Mouse (Mus musculus) midbrain, embryonic 11.5 days (tissue): ENCODE data around the gene Cyp26a1. TPM values are rescaled to one million over a fixed set of nuclear protein-coding genes. Genes with fewer than 3 reads are reported as not detected.
A peak's percentile ranks its signal among the peaks of the same experiment; 100 is the strongest.

Source experiments
- ATAC-seq: fragments of 200-750 bp; cut with Nextera tagmentation; 2 replicates; pipeline ENCODE4 v1.8.0; 2017; ENCODE audit warnings: moderate TSS enrichment, moderate library complexity; ENCODE audit not compliant: low FRiP score
- DNase-seq: peaks from one replicate; pipeline ENCODE4 v3.0.0; 2015; ENCODE audit warnings: low spot score; ENCODE audit errors: missing footprints
- H3K27ac ChIP-seq: fragments of 300-500 bp; sonication (generic); 2 replicates; pipeline ENCODE4 v1.5.1; 2014; ENCODE audit warnings: low read depth, low read length
- H3K27me3 ChIP-seq: fragments of 300-500 bp; sonication (generic); 2 replicates; pipeline ENCODE4 v1.6.1; 2014; ENCODE audit warnings: mild to moderate bottlenecking, low read length, moderate library complexity, mixed read lengths; ENCODE audit not compliant: control insufficient read depth, insufficient read depth
- H3K36me3 ChIP-seq: fragments of 300-500 bp; sonication (generic); 2 replicates; pipeline ENCODE4 v1.6.1; 2014; ENCODE audit warnings: mild to moderate bottlenecking, low read length, moderate library complexity, mixed read lengths; ENCODE audit not compliant: control insufficient read depth, insufficient read depth
- H3K4me1 ChIP-seq: fragments of 300-500 bp; sonication (generic); 2 replicates; pipeline ENCODE4 v1.6.1; 2014; ENCODE audit warnings: low read length; ENCODE audit not compliant: control insufficient read depth, insufficient read depth
- H3K4me2 ChIP-seq: fragments of 300-500 bp; sonication (generic); 2 replicates; pipeline ENCODE4 v1.6.1; 2014; ENCODE audit warnings: mild to moderate bottlenecking, moderate library complexity
- H3K4me3 ChIP-seq: fragments of 300-500 bp; sonication (generic); 2 replicates; pipeline ENCODE4 v1.5.1; 2014; ENCODE audit warnings: low read depth, low read length
- H3K9ac ChIP-seq: fragments of 300-500 bp; sonication (generic); 2 replicates; pipeline ENCODE4 v1.6.1; 2014; ENCODE audit warnings: low read length
- H3K9me3 ChIP-seq: fragments of 300-500 bp; sonication (generic); 2 replicates; pipeline ENCODE4 v1.6.1; 2016; ENCODE audit warnings: low read length; ENCODE audit not compliant: control insufficient read depth
- WGBS: fragments of 180-500 bp; shearing (Covaris S2); extraction: QIAGEN DNeasy Blood & Tissue Kit; methylation state at CpG from one replicate; pipeline ENCODE4 v1.1.7; 2014; 5-methylcytosine and 5-hydroxymethylcytosine counted together
- polyA plus RNA-seq: library from polyadenylated mRNA; unstranded; fragments of >200 nt; fragmentation: Nextera tagmentation; extraction: Ambion mirVana; gene quantifications from 2 replicates; pipeline ENCODE4 v1.2.1, GENCODE M21; 2014

The Cyp26a1 gene
- polyA plus RNA-seq, 1 experiment from 2014 or later: 1.0 TPM

DNA sequence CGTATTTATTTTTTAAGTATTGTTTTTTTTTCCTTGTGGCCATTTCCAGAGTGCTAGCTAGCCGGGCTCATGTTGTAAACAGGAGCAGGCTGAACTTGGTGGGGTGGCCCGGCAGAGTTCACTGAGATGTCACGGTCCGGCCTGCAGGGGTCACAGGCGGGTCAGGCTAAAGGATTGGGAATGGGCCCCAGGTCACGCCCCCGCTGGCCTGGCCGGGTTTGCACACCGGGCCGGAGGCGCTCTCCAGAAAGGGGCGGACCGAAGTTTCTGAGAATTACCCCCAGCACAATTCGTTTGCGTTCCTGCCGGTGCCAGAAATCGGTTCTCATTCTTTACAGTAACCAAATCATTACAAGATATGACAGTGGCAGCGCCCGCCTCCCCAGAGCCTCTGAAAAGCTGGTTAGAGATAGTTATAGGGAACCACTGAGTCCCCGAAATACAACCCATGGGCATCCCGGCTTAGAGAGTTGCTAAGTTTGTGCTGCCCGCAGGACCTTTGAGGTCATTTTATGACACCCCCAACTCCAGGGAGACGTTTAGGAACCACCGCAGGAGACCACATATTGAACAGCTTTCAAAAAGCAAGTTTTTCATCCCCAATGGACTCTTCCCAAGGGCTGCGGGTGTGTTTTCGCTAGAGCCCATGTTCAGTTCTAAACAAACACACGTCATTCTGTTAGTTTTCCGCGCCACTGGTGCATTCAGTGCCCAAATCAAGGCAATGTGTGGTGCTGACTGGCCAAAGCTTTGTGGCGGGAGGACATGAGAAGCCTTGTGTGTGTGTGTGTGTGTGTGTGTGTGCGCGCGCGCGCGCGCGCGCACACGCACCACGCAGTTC lies 1.6 kb upstream of the Cyp26a1 start:
- WGBS: 3% methylated on average over 42 of the region's 42 CpGs
- ATAC-seq (no peak), DNase-seq (peak; percentile 94)
- Histone ChIP-seq H3K4me2 (peak overlapping the region; percentile 24), H3K4me1 (peaks cover 26% of the 10 kb centered on the region), H3K9ac (no peak overlapping the region), H3K36me3 (no peaks in the 10 kb centered on the region), H3K4me3 (no peak overlapping the region), H3K27me3 (peaks cover 100% of the 10 kb centered on the region), H3K9me3 (no peaks in the 10 kb centered on the region), H3K27ac (no peak overlapping the region)

DNA sequence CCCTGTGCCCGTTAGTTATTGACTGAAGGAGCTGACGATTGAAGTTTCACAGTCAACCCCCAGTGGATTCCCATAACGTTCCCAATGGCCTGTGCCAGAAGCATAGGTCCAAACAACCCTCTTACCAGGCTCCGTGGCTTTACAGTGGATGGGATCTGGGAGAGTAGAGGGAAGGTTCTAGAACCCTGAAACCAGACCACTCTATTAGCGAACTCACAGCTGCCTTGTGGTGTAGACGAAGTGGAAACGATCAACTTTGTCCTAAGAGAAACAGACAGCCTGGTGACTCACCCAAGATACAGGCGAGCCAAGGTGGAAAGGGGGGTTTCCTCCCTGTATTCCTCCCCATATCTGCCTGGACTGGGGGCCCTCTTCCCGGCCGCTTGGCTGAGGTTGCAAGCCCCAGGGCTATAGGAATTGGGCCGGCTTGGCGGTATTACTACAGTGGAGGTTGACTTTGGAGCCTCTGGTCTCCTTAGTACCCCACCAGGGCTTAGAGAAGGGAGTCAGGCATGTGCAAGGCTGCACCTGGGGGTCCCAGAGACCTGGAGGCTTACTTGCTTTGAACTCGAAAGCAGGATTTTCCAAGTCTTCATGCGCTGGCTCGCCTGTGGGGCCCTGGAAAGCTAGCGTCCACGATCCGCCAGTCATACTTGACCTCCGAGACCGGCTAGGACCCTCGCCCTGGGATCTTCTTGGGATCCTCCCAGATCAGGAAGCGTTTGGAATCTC lies 829 bp upstream of the Cyp26a1 start:
- Histone ChIP-seq H3K9ac (no peak overlapping the region), H3K9me3 (no peaks in the 10 kb centered on the region), H3K27me3 (peaks cover 96% of the 10 kb centered on the region), H3K36me3 (no peaks in the 10 kb centered on the region), H3K4me3 (peak overlapping the region; percentile 17; the same call in 1 of the 2 replicates), H3K27ac (no peak overlapping the region), H3K4me1 (peaks cover 26% of the 10 kb centered on the region), H3K4me2 (peak overlapping the region; percentile 24)
- WGBS: 3% methylated on average over 22 of the region's 22 CpGs
- ATAC-seq: no peak
- DNase-seq: peak; percentile 93

DNA sequence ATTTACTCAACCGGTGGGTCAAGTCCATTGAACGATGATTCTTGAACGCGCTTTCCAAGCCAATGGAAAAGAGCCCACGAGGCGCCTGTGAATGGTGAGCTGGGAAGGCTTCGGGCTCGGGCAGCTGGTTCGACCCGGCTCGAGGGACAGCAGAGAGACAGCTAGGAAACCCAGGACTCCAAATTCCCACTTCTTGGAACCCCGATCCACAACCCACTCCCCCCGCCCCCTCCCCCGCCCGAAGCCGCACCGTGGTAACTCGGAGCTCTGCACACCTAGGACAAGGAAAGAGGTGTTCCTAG lies 312 bp upstream of the Cyp26a1 start:
- Histone ChIP-seq H3K4me3 (peak overlapping the region; percentile 17), H3K9ac (no peak overlapping the region), H3K4me1 (peaks cover 26% of the 10 kb centered on the region), H3K27me3 (peaks cover 95% of the 10 kb centered on the region), H3K27ac (no peak overlapping the region), H3K4me2 (peak overlapping the region; percentile 29), H3K36me3 (no peaks in the 10 kb centered on the region), H3K9me3 (no peaks in the 10 kb centered on the region)
- DNase-seq (no peak), ATAC-seq (no peak)
- 1% methylated on average over 18 of the region's 18 CpGs for WGBS

DNA sequence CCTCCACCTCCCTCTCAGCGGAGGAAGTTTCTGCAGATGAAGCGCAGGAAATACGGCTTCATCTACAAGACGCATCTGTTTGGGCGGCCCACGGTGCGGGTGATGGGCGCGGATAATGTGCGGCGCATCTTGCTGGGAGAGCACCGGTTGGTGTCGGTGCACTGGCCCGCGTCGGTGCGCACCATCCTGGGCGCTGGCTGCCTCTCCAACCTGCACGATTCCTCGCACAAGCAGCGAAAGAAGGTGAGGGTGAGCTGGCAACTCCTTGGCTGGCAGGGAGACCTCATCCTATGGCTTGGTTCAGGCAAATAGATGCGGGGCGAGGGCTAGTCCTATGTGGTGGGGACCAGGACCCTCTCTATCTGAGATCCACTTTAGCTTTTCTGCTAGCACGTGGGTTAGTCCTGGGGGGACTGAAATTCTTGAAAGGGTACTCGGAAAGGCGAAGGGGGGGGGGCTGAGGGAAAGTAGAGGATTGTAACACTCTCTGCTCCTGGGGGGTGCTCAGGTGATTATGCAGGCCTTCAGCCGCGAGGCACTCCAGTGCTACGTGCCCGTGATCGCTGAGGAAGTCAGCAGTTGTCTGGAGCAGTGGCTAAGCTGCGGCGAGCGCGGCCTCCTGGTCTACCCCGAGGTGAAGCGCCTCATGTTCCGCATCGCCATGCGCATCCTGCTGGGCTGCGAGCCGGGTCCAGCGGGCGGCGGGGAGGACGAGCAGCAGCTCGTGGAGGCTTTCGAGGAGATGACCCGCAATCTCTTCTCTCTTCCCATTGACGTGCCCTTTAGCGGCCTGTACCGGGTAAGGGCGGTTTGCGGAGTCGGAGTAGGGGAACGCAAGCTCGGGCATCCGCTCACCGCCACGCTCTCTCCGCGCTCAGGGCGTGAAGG lies 919 bp downstream of the Cyp26a1 start:
- no peak overlapping the region for H3K27ac ChIP-seq
- H3K4me3 ChIP-seq: peak overlapping the region; percentile 17
- peak overlapping the region; percentile 29 for H3K4me2 ChIP-seq
- no peaks in the 10 kb centered on the region for H3K36me3 ChIP-seq
- no peak overlapping the region for H3K9ac ChIP-seq
- H3K27me3 ChIP-seq: peaks cover 92% of the 10 kb centered on the region
- DNase-seq (peak; percentile 95), ATAC-seq (no peak)
- H3K4me1 ChIP-seq: peaks cover 26% of the 10 kb centered on the region
- WGBS: under 1% methylated on average over 62 of the region's 63 CpGs
- no peaks in the 10 kb centered on the region for H3K9me3 ChIP-seq

DNA sequence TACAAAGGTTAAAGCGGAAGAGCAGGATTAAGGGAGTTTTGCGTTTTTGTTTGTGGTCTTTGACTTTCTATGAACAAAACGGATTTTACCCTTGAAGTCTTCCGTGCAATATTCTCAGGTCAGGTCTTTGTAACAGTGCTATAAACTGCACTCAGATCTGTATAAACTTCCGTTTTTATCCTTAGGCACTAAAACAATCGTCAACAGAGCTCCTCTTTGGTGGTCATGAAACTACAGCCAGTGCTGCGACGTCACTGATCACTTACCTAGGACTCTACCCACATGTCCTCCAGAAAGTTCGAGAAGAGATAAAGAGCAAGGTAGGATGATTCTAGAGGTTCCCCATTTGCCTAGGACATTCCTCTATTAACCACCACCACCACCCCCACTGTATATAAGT lies 2.1 kb downstream of the Cyp26a1 start:
- H3K36me3 ChIP-seq: no peaks in the 10 kb centered on the region
- no peak overlapping the region for H3K9ac ChIP-seq

DNA sequence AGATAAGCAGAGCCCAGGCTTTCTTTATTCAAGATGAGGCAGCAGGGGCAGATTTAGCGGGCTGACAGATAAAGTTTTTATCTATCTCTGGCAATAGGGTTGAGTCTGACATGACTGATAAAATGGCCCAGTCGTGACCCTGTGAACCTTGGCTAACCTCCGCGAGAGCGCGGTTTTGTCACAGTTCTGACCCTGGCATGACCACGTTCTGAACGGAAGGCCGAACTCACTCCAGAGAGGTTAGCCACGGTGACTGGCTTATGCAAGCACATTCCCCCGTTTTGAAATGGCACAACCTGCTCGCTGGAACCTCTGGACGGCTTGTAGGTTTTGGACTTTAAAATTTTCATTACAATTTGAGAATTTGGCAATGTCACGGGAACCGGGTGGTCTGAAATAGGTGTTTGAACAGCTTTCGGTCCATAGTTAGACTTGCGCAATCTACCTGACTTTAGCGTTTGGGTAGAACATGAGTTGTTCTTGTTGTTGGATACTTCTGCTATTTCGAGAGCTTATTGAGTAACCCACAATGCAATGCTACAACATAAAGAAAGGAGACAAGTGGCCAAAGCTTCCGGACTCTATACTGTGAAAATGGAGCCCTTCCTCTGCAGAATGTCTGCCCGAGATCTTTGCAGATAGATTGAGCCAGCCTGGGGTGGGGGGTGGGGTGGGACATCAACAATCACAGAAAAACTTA lies 4.9 kb downstream of the Cyp26a1 start:
- peaks cover 52% of the 10 kb centered on the region for H3K27me3 ChIP-seq
- no peaks in the 10 kb centered on the region for H3K9me3 ChIP-seq
- no peaks in the 10 kb centered on the region for H3K36me3 ChIP-seq
- H3K27ac ChIP-seq: no peak overlapping the region
- H3K4me3 ChIP-seq: no peak overlapping the region
- DNase-seq (no peak), ATAC-seq (no peak)
- peaks cover 14% of the 10 kb centered on the region for H3K4me1 ChIP-seq
- WGBS: 79% methylated on average over 21 of the region's 21 CpGs
- no peak overlapping the region for H3K9ac ChIP-seq
- H3K4me2 ChIP-seq: no peak overlapping the region

More for the DNA sequence above, 2.1 kb downstream of the Cyp26a1 start:
- Histone ChIP-seq H3K4me3 (no peak overlapping the region), H3K4me1 (peaks cover 26% of the 10 kb centered on the region), H3K27me3 (peaks cover 81% of the 10 kb centered on the region), H3K4me2 (no peak overlapping the region), H3K27ac (no peak overlapping the region), H3K9me3 (no peaks in the 10 kb centered on the region)
- no peak for ATAC-seq
- 15% methylated on average over 9 of the region's 9 CpGs for WGBS
- DNase-seq: peak; percentile 91

DNA sequence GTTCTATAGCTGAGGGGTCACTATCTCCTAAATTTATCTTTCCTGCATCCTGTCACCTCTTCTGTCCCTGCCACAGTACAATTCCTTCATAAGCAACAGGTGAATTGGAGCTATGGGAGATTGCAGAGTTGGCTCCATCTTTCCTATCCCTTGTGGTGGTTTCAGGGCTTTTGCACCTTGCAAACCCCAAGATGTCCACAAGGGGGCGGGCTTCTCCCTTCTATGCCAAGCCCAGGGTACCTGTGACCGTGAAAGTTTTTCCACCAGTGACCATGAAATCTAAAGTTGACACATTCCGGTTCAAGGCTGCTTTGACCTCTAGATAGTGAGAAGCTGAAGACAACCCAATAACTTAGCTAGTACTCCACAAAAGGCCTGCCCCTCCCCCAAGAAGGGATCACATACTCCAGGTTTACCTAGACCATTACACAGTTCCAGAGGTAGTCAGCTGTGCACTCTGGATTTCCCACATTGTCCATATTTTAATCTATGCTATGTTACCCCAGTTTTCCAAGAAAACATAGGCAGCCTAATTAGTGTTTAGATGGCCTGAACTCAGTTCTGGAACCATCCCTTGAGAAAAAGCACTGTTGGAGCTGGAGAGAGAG lies 6.4 kb downstream of the Cyp26a1 start:
- WGBS: 16% methylated on average over 3 of the region's 3 CpGs

DNA sequence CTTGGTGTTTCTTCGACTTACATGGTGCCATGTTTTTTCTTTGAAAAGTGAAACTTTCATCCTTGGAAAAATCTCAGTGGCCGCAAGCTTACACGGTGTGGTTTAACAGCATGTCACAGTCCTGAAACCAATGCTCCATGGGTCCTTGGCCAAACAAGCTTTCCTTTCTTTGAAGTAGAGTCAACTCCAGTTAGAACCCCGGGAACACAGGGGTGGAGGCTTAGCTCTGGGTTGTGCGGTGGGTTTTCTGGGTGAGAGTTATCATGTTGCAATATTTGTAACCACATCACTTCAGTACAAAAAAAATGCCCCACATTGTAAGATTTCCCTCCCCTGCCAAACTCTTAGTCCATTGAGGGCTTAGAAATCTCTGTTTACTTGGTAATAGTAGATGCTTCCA lies 8.1 kb downstream of the Cyp26a1 start:
- Histone ChIP-seq H3K27ac (no peak overlapping the region), H3K27me3 (peaks cover 20% of the 10 kb centered on the region), H3K4me3 (no peak overlapping the region), H3K4me2 (no peak overlapping the region), H3K36me3 (no peaks in the 10 kb centered on the region), H3K4me1 (no peaks in the 10 kb centered on the region), H3K9me3 (no peaks in the 10 kb centered on the region), H3K9ac (no peak overlapping the region)
- 87% methylated on average over 5 of the region's 5 CpGs for WGBS
- DNase-seq (no peak), ATAC-seq (no peak)

More for the DNA sequence above, 6.4 kb downstream of the Cyp26a1 start:
- Histone ChIP-seq H3K4me2 (no peak overlapping the region), H3K9me3 (no peaks in the 10 kb centered on the region), H3K4me3 (no peak overlapping the region), H3K27me3 (peaks cover 38% of the 10 kb centered on the region), H3K27ac (no peak overlapping the region), H3K36me3 (no peaks in the 10 kb centered on the region), H3K4me1 (peaks cover 3% of the 10 kb centered on the region; the same call in 1 of the 2 replicates), H3K9ac (no peak overlapping the region)
- peak; percentile 98 for DNase-seq
- no peak for ATAC-seq
